Mouse (Mus musculus) heart, adult 2 months (tissue): ENCODE measurements at regions not wholly inside any gene's neighbourhood (a gene's known extent, or its start where the extent isn't known, plus 50 kb on each side); places are given as distances from the start of the nearest gene placed in this dataset.

Experiments
- CTCF ChIP-seq: fragments of 200-600 bp; IDR thresholded peaks from 2 replicates; pipeline ENCODE4 v1.8.1; 2022; ENCODE audit warnings: antibody characterized with exemption, mild to moderate bottlenecking, moderate library complexity
- EP300 ChIP-seq: fragments of 200-500 bp; IDR thresholded peaks from 2 replicates; pipeline ENCODE4 v1.6.1; 2011; ENCODE audit warnings: low read depth, low read length, control low read depth; ENCODE audit not compliant: insufficient read depth
- POLR2A ChIP-seq: fragments of 200-500 bp; IDR thresholded peaks from 2 replicates; pipeline ENCODE4 v1.6.1; 2011; ENCODE audit warnings: mild to moderate bottlenecking, low read depth, low read length, control low read depth; ENCODE audit not compliant: insufficient read depth

DNA sequence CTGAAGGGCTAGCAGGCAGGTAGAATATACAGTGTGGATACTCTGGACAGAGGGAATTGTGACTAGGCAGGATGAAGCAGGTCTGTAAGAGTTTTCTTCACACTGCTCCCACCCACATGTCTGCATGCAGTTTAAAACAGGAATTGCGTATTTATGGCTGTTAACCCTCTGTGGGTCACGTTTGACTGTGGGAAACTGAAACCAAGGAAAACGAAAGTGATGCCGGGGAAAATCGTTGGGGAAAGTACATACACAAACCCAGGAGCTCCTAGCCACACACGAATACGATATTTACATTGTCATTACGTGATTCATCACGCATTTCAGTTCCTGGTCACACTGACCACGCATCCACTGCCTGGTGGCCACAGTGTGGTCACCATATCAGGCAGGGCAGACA is 170.6 kb upstream of the Spdye4c start:
- no peak for TF ChIP-seq CTCF
- TF ChIP-seq POLR2A: no peak
- no peak for TF ChIP-seq EP300
